Mouse (Mus musculus) cerebellum, adult 8-10 months (tissue): ENCODE results near the gene Has1.
A peak's percentile ranks its signal among the peaks of the same experiment; 100 is the strongest.
"Not testable (repeated sequence)": the region's sequence is repeated elsewhere in the genome, so short reads cannot be mapped to it uniquely, and the experiment has no call there.

Experiments
- DNase-seq: peaks from one replicate; pipeline ENCODE4 v3.0.0; 2022

Has1 gene

DNA sequence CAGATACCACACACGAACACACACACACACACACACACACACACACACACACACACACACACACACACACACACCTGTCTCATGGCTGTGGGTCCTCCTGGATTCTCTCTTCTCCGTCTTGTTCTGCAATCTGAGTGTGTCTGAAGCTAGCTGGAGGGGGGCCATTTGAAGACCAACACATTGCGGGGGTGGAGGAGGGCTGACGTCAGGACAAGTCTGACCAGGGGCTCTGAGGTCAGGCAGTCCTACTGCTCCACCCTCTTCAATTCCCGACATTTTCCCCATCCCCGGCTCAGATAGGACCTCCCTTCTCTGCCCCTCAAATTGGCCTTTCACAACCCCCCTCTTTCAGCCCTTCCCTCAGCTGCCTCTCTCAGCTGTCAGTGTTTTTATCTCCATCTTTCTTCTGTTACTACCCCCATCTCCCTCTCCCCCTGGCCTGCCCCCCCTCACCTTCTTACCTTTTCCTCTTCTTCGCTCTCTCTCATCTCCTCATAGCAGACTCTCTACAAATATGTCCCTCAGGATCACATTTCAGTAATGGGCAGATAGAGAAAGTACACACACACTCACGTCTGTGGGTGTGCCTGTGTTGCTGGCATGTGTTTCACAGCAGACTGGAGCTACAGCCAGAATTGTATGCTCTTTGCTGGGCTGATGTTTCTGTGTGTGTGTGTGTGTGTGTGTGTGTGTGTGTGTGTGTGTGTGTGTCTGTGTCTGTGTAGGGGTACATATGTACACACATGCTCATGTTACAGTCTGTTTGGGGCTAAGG lies at the start of gene Has1:
TSS of gene Has1 (minus strand) at position 142 of the 775 bp plus-strand sequence.
- DNase-seq = no peak

- no peak for DNase-seq
Measured at GRCm38 (mm10) chr17:17900768-17901167, 45.8 kb upstream of the Has1 start.

GRCm38 (mm10) chr17:17899268-17899667 lies 44.3 kb upstream of the Has1 start:
- DNase-seq = no peak

DNA sequence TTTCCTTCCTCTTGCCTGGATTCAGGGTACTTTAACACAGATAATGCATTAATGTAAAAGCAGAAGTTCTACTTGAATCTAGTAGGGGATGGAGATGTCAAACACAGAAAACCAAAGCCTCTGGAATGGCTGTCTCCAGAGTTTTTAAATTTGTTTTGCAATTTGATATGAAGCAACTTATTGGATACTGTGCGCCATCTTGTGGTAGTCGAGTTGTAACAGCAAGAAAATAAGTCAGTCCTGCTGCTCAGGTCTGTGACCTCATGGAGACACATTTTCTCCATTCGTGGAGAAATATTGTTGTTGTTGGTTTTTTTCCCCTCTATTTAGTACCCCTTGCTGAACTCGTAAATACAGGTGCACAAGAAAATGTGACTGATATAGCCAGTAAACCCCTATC lies 41.0 kb upstream of the Has1 start:
- peak; percentile 48 for DNase-seq

- no peak for DNase-seq
Measured at GRCm38 (mm10) chr17:17889732-17890425, 34.9 kb upstream of the Has1 start.

DNA sequence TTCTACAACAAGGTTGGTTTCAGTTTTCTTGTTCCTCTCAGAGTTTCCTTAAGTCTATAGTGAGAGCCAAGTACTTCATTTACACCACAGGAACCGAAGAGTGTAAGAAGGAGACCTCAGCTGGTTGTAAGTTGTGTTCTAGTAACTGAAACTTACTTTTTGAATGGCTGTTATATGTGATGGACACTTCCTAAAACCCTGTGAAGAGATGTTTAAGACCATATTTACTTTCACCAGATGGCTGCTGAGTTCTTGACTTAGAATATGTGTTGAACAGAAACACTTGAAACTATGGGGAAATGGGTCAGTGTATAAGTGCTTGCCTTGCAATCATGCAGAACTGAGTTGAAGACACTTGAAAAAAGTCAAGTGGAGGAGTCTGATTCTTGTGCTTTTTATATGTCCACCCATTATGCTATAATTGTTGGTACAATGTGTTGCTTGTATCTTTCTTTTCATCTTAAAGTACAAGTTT lies 32.8 kb upstream of the Has1 start, which contains the start of the genes Fpr2 and Fpr3:
TSS of gene Fpr2 (plus strand) at position 51 of the 475 bp plus-strand sequence.
TSS of gene Fpr3 (plus strand) at position 79 of the 475 bp plus-strand sequence.
- DNase-seq = no peak

DNA sequence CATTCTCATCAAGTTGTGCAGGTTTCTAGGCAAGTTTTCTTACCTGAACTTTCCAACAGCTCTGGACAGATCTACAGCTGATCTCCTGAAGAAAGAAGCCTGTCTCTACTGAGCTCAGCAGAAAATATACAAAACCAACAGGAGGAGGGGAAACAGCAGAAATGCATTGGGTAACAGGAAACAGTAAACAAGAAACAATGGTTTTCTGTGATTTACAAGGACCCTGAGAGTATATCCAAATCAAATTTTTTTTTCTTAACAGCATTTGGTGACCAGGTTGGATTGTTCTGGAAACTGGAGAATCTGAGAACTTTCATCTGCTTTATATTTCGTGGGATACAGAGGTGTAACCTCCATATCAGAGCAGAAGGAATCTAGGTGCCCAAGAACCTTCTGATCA lies 28.8 kb upstream of the Has1 start, which contains the start of gene Fpr1:
TSS of gene Fpr1 (minus strand) at position 101 of the 400 bp plus-strand sequence.
- no peak for DNase-seq

GRCm38 (mm10) chr17:17882672-17883071 lies 27.7 kb upstream of the Has1 start:
- no peak for DNase-seq

DNA sequence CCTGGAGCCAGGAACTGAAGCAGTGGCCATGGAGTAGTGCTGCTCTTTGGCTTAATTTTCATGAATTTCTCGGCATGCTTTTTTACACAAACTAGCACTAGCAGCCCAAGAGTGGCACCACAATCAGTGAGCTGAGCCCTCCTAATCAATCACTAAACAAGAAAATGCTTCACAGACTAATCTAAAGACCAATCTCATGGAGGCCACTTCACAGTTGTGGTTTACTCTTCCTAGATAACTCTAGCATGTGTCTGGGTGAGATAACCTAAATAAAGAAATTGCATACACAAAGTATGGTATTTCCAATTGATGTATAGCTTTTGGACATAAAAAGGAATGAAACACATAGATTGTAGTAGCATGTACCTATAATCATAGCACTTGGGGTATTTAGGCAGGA lies 24.3 kb upstream of the Has1 start:
- no peak for DNase-seq

DNA sequence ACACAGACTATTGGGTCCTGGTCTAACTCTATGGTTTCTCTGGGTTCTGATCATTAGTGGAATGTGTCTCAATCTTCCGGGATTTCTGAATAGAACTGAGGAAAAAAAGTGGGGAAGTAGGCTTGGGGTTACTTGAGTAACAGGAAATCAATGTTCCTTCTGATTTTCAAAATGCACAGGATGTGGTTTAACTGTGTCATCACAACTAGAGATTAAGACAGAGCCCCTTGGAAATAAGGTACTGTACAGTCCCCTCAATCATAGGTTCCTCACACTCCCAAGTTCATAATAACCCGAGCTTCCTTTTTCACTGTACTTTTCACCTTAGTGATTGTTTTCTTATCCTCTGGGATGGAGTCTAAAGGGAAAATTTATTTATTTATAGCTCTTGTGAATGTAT lies 16.7 kb upstream of the Has1 start:
- no peak for DNase-seq

DNA sequence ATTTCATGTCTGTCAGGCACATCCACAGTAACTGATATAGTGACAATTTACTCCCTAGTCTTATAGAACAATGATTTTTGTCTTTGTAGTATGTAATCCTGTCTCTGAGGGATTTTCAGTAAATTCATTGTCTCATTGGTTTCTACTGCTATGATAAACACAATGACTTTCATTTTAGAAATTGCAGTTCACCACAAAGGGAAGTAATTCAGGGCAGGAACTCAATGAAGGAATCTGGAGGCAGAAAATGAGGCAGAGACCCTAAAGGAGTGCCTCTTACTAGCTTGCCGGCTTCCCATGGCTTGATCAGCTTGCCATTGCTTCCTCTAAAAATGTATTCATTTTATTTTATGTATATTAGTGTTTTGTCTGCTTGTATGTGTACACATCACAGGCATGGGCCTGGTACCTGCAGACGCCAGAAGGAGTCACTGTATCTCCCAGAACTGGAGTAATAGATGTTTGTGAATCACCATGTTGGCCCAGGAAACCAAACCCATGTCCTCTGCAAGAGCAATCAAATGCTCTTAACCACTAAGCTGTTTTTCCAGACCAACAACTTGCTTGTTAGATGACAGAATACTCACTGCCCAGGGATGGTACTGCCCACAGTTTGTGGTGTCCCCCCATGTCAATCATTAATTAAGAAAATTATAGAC lies 16.0 kb upstream of the Has1 start:
- no peak for DNase-seq

- DNase-seq = no peak
Measured at GRCm38 (mm10) chr17:17866801-17867469, 11.9 kb upstream of the Has1 start.

DNA sequence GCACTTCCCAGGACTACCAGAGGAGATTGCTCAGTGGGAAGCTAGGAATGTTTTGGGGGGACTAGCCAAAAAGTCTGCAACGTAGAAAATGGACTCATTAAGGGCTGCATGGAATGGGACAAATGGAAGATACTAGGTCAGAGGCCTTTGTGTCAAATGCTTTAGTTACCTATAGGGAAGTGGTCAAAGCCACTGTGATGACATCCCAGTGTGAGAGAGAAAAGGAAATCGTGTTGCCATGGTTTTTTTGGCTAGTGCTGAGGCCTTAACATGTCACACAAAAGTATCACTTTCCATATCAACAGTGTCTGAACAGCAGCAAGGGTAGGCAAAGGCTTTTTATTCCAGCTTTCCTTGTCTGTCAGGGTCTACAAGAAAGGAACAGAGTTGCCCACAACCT lies 10.2 kb upstream of the Has1 start:
- DNase-seq = no peak

GRCm38 (mm10) chr17:17862360-17862759 lies 7.4 kb upstream of the Has1 start:
- DNase-seq = no peak

DNA sequence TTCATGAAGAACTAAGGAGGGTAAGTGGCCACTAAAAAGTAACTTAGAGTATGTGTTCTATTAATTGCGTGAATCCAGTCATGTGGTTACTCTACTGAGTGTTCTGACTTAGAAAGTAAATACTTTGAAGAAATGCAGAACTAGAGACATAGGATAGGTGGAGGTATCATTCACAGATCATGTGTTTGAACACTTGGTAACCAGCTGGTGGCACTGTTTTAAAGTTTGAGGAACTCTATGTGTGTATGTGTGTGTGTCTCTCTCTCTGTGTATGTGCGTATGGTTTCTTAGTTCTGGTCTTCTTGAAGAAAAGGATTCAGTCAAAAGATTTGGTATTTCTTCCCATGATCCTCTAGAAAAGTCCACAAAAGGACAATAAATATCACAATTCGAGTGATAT lies 5.1 kb upstream of the Has1 start:
- no peak for DNase-seq

- no peak for DNase-seq
Measured at GRCm38 (mm10) chr17:17857446-17857845, 2.4 kb upstream of the Has1 start.

DNA sequence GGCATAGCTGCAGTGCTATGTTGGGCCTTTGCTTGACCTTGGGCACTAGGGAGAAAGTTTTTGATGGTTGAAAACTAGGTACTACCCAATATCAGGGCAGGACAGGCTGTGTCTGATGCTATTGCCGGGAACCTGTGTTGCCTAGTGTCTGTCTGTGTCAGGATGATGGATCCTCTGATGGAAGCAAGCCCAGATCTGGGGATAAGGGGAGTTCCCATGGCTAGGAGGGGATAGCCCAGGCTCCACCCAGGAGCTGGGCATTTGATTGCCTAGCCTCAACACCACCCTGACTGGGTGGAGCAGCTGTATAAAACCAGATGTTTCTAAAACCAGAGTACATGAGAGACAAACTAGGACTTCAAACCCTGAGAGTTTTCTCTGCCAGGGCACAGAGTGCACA lies 1.6 kb upstream of the Has1 start:
- no peak for DNase-seq

- no peak for DNase-seq
Measured at GRCm38 (mm10) chr17:17849906-17850712, 4.9 kb downstream of the Has1 start.

- no peak for DNase-seq
Measured at GRCm38 (mm10) chr17:17848988-17849387, 6.0 kb downstream of the Has1 start.

DNA sequence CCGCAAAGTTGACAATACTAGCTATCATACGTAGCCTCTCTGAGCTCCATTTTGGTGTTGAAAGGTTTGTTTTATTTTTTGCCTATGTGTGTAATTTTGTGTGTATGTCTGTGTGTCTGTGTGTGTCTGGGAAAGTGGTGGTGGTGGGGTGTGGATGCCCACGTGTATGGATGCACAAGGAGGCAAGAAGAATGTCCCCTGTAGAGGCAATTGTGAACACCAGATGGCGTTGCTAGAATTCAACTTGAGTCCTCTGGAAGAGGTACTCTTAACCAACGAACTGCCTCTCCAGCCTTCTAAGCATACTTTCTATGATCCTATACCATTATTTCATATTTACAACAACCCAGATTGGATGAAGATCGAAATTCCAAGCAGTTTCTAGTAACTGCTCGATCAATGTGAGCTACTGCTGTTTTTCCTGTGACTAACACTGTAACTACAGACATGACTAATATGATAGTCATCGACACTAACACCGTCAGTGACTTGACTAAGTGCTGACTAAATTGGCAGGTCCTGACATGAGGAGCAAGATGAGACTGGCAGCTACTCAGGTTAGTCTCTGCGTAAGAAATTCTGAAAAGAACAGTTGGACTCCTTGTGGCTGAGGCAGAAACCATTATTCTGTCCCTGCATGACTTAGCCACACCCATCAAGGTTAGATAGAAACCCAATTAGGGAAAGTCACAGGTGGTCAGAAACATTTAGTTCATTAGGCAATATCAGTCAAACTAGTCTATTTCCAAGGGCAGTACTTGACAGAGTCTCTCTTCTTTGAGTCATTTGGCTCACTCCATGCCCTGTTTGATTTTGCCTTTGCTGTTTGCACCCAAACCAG lies 9.6 kb downstream of the Has1 start:
- no peak for DNase-seq

GRCm38 (mm10) chr17:17844606-17845005 lies 10.4 kb downstream of the Has1 start:
- DNase-seq = not testable (repeated sequence)
